In genomic region chr4:36407350-36407749, GRCm38 (mm10) we compare ENCODE assay signal across 12 mouse cellular contexts.
"Had no signal": no experiment of that assay in that cellular context is flagged by ENCODE, and none has a peak within 500 bp of the region (broad histone marks: within the 10 kb centered on the region; RNA-seq: fewer than 3 reads in every experiment).

No protein-coding gene starts in this region.

- DNase-seq: left cerebral cortex, postnatal 4 days; liver; liver, embryonic 13.5 days; liver, postnatal 0 days; lung, adult 18-20 months; lung, adult 2 months; lung, embryonic 14.5 days; lung, postnatal 10 days; lung, postnatal 14 days; lung, postnatal 36 days; lung, postnatal 4 days; midbrain, embryonic 14.5 days had no signal
